Mouse (Mus musculus) erythroblast, embryonic 14.5 days (primary cell): ENCODE data around the gene Lsp1.

ENCODE experiments used
- GATA1 ChIP-seq: IDR thresholded peaks from 2 replicates; pipeline ENCODE4 v1.6.1; 2012; ENCODE audit warnings: low read length, inconsistent platforms, mixed read lengths
- TAL1 ChIP-seq: IDR thresholded peaks from 3 replicates; pipeline ENCODE4 v1.6.1; 2012; ENCODE audit warnings: low read length, inconsistent platforms, mixed read lengths

DNA sequence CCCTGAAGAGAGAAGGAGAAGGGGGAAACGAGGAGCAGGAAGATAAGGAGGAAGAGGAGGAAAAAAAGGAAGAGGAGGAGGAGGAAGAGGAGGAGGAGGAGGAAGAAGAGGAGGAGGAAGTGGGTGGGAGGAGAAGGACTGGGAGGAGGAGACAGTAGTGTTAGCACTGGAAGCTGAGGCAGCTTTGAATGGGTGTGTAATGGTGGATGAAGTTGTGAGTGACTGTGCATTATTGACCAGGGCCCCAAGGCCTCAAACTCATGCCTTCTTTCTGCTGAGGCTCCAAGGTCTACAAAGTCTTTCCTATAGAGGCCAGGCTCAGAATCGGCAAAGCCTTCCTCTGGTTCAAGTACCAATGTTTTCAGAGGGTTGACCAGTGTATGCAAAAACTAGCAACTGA is 38.8 kb upstream of the Lsp1 start:
- TF ChIP-seq GATA1 (no peak), TAL1 (no peak)
